Mouse (Mus musculus) splenic B cell, adult 2 months (primary cell): ENCODE measurements around the gene Thsd4.
"Not testable (repeated sequence)": the region's sequence is repeated elsewhere in the genome, so short reads cannot be mapped to it uniquely, and the experiment has no call there.

Source experiments
- DNase-seq: peaks from one replicate; pipeline ENCODE4 v3.0.0-alpha.2; 2011; ENCODE audit warnings: low read depth, low spot score
- H3K27me3 ChIP-seq: 2 replicates; pipeline ENCODE4 v1.6.1; 2012; ENCODE audit warnings: mild to moderate bottlenecking, low read length, moderate library complexity, mixed read lengths; ENCODE audit not compliant: control insufficient read depth, poor library complexity, insufficient read depth, severe bottlenecking
- H3K36me3 ChIP-seq: 2 replicates; pipeline ENCODE4 v1.6.1; 2012; ENCODE audit warnings: mild to moderate bottlenecking, low read length, moderate library complexity, mixed read lengths; ENCODE audit not compliant: control insufficient read depth, poor library complexity, insufficient read depth, severe bottlenecking

The Thsd4 gene

DNA sequence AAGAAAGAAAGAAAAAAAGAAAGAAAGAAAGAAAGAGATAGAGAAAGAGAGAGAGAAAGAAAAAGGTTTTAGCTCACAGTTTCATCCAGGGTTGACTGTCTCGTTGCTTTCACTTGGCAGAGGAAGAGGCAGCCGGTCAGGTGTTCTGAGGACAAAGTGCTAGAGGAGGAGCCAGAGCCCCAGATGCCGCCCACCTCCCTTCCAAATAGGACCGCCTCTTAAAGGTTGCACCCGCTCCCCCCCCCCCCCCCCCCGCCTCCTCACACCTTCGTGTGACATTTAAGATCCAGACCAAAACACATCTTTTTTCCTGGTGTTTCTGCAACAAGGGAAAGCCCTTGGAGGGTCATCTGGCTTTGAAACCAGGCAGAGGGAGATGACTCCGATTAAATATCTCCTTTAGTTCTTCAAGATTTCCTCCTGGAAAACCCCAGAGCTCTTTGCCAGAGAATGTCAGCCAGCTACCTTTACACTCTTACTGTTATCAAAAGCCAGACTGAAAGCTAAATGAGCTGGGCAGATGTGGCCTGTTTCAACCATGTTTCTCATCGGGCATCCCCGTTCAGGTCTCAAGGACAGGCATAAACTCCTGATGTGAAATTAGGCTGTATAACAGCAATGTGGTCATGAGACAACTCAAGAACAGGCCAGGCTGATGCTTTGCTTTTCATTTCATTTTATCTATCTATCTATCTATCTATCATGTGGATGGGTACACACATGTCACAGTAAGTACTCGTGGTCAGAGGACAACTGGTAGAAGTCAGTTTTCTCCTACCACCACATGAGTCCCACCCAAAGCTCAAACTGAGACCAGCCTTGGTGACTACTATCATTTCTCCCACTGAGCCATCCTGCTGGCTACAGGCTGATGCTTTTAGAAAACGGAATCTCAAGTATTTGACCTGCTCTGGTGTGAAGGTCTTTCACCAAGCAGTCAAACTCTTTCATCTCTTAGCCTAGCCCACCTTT is 580.6 kb downstream of the Thsd4 start:
- Histone ChIP-seq H3K27me3 (no peaks in the 10 kb centered on the region), H3K36me3 (no peaks in the 10 kb centered on the region)
- no peak for DNase-seq

GRCm38 (mm10) chr9:59939691-59940090 is 582.2 kb downstream of the Thsd4 start:
- Histone ChIP-seq H3K27me3 (no peaks in the 10 kb centered on the region), H3K36me3 (no peaks in the 10 kb centered on the region)
- DNase-seq, result no peak

DNA sequence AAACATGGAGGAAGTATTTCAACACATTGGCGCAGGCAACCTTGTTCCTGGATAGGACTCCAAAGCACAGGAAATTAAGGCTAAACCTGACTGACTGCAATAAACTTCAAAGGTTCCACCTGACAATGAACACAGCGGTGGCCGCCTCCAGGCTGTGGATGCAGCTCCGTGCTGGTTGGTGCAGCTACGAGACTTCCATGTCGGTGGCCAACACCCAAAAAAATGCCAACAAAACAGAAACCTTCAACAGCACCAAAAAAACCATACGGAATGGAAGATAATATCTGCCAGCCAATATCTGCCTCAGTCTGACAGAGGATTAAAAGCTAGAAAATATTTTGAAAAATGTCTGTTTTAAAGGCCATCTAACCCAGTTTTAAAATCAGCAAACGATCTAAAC is 583.3 kb downstream of the Thsd4 start:
- DNase-seq, result no peak
- Histone ChIP-seq H3K27me3 (no peaks in the 10 kb centered on the region), H3K36me3 (no peaks in the 10 kb centered on the region)

- not testable (repeated sequence) for H3K27me3 ChIP-seq, DNase-seq, H3K36me3 ChIP-seq
Observed at GRCm38 (mm10) chr9:59935866-59936265, 586.0 kb downstream of the Thsd4 start.

DNA sequence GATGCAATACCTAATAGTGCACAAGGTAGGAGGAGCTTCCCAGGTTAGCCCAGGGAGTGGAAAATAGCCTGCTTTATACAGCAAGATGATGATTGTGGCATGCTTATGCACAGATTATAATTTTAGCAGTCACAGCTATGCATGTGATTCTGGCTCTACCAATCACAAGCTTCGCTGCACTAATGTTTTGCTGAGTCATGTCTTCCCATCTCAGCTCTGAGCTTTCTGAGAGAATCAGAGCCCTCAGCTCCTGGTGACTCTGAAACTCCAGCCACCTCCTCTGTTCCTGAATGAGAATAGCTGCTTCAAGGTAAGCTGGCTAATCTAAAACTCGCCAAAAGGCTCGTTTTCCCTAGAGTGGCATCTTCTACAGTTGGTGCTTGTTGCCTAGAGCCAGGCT is 591.6 kb downstream of the Thsd4 start:
- DNase-seq, result no peak
- H3K27me3 ChIP-seq, result no peaks in the 10 kb centered on the region

More for the DNA sequence above, 591.6 kb downstream of the Thsd4 start:
- no peaks in the 10 kb centered on the region for H3K36me3 ChIP-seq
